Mouse (Mus musculus) left cerebral cortex, adult 11 months (tissue): Measurements from ENCODE around the gene Fmo3.

ENCODE experiments used
- DNase-seq: peaks from one replicate; pipeline ENCODE4 v3.0.0; 2022; ENCODE audit warnings: low spot score

Gene Fmo3

DNA sequence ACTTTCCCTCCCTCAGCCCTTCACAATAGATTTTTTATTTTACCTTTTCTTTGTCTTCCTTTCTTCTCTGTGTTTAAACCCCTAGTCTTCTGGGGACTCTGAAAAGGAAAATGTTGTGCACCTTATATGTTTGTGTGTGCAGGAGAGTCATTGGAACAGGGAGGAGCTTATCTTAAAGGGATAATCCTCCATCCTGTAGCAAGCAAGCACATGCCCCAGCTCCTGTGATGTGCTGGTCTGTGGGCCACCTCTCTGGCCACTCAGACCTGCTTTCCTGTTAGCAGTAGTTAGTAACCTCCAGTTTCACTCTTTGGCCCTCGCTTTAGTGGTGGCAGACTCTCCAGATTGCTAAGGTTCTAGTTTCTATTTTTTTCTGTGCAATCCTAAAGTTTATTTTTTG lies at the start of gene Fmo3:
Gene Fmo3 (minus strand): TSS at position 101 of the 400 bp plus-strand sequence.
- DNase-seq: no peak

DNA sequence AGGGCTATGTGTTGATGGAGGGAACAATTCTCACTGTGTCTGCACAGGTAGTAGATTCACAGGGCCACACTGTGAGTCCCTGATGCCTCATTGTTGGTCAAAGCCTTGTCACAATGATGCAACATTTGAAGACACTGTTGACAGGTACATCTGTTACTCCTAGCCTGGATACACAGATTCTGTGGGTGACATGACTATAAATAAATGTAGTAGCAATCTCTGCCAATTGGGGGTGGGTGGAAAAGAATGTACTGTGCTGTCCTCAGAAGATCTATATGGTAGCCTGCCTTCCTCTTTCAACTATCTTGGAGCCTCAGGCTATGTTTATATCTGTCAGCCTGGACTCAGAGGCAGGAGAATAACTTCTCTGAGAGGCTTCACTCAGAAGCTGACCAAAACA lies 38.7 kb upstream of the Fmo3 start:
- no peak for DNase-seq

DNA sequence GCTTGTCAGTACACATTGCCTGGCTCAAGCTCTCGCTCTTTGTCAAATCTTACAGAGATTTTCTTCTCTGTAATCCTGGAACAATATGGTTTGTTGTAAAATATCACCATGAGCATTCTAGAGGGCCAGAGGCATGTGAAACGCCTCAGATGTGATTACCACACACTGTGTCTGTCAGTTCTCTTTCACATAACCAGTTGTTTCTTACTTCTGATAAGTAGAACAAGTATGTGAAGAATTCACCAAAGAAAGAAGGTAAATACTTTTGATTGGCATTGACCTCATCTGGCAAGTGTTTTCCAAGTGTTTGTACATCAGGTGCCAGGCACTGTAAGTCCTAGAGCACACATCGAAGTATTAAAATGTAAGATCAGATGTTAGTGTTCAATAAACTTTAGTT lies 24.9 kb upstream of the Fmo3 start:
- no peak for DNase-seq

DNA sequence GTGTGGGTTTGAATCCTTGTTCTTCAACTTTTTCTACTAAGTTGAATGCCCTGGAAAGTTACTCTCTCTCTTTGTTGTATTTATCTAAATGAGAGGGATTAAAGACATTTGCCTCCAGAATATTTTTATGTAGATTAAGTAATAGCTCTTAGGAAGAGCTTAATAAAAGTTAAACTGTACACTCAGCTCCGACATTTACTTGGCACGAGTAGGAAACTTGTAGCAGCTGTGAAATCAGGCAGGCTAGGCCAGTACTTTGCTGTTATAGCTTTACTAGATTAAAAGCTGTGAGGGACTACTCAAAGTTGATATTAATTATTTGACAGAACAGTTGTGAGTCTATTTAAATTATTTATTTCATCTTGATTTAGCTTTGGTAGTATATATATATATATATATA lies 19.2 kb upstream of the Fmo3 start:
- no peak for DNase-seq

DNA sequence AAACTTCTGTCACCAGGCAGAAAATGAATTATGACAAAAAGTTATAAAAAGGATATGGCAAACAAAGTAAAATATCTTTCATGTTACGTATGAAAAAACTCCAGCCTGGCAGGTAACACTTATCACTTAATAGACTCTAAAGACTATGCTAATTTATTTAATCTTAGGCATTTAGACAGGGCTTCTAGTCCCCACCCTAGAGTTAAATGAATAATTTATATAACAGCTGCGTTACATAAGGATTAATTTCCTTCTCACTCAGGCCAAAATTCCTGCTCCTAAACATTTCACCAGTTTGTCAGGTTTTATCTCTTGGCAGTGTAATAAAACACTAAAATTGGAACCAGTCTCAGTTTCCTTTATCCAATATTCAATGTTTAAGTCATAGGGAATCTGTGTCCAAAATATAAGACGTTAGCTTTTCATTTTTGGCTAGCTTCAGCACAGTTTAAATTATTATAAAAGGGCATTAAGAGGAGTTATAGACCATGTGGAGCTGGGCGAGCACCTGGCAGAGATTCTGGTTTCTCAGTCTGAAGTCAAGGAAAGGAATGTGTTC lies 17.0 kb upstream of the Fmo3 start:
- DNase-seq: no peak

DNA sequence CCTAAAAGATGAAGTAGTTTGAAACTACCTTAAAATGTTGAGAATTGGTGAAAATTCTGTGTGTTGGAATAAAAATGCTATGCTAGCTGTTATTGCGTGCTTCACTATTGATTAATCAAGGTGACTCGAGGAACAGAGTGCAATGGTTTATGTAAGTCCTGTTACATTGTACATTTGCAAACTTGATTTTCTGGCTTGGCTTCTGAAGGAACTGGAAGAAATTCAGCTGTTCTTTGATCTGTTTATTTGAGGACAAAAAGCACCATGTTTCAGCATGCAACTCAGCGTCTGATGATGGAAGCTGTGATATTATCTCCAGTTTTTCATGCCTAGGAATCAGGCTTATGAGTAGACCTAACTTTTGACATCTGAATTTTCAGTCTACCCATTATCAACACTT lies 3.2 kb upstream of the Fmo3 start:
- DNase-seq: no peak

- no peak for DNase-seq
These were observed 2.4 kb upstream of the Fmo3 start for GRCm38 (mm10) chr1:162986777-162987176.

DNA sequence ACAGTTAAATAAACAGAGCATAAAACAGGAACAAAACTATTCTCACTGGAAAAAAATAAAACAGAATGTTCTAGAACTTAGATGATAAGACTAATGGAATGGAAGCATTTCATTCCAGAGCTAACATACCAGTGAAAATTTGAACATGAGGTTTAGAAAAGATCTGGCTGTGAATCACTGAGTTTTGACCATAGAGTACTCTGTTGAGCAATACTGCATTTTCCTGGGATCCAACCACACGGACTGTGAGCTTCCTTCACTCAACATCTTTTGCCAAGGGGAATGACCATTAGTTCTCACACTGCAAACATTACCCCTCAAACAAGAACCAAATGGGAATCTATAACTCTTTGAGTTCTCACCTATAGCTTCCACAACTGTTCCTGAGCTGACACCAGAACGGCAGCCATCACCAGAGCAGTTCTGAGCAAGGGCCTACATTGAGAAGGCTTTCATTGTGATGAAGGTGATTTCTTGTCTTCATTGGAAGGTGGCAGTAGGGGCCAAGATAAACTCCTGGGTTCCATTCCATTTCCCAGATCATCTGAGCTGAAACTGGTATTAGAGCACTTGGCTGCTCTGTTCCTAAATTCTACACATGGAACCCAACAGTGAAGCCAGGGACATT lies 1.9 kb upstream of the Fmo3 start:
- DNase-seq: no peak

GRCm38 (mm10) chr1:162963556-162963955 lies 20.8 kb downstream of the Fmo3 start:
- DNase-seq: no peak

DNA sequence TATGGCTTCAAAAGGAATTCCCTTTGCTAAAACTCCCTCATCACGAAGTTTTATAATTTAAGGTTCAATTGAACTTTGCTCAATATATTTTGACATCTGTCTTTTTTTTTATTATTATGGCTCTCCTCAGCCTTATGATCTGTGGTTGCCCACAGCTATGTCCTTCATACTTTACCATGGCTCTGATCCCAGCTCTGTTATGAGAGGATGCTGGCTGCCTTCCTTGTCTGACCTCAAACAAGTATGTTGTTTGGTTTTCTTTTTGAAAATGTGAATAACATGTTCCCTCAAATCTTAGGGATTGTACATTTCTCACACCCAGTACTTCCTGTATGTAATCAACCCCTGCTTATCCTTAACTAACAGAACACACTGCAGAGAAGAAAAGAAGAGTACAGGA lies 26.9 kb downstream of the Fmo3 start:
- no peak for DNase-seq

GRCm38 (mm10) chr1:162953079-162953478 lies 31.2 kb downstream of the Fmo3 start:
- no peak for DNase-seq

DNA sequence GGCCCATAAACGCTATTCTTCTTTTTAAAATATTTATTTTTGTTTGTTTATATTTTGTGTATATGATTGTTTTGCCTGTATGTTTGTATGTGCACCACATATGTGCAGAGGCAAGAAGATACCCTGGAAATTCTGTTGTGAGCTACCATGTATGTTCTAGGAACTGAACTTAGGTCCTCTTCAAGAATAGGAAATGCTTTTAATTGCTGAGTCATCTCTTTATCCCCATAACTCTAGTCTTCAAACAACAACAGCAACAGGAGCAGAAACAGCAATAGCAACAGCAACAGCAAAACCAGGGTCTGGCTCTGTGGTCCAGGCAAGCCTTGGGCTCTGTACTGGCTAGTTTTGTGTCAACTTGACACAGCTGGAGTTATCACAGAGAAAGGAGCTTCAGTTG lies 34.6 kb downstream of the Fmo3 start:
- no peak for DNase-seq

- DNase-seq: no peak
These were observed 36.4 kb downstream of the Fmo3 start for GRCm38 (mm10) chr1:162947934-162948333.

DNA sequence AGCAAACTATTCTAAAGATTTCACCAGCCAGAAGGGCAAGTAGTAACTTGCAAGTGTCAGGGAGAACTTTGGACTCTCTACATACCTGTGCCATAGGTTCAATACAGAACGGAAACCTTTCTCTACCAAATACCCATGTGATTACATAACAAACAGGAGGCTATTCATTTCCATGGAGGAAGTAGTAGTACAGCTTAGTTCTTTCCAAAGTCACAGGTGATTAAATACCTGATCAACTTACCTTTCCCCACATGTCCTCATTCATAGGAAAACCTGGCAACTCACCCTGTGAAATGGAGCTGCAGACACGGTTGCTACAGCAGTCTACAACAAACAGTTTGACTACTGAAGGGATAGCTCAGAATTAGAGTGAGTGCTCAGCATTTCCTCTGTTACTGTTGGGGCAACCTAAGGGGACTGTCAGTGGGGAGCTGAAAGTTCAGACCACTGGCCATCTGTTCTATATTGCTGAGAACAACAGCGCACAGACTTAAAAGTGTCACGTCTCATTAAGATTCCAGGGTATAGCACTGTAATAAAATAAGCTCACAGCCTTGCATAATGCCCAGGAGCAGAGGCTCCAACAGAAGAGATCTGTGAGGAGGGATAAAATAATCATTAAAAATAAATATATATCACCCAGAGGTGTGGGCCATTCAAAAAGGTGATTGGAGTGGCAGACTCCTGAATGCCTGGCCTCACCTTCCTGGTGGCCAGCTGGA lies 37.3 kb downstream of the Fmo3 start:
- no peak for DNase-seq

DNA sequence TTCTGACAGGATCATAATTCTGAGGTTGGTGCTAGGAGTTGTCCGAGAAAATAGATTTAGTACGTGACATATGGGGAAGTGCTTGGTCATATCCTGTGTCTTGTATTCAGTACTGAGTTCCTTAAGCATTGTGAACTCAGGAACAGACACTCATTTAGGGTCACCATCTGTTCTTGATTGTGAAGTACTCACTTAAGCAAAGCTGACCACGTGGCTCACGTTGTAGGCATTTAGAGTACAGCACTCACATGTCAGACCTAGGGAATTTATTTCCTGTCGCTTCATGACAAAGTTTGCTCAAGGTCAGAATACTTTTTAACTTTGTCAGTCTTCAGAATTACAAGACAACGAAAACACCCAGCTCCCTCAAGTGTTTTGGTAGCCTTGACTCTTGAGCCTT lies 40.6 kb downstream of the Fmo3 start:
- no peak for DNase-seq

GRCm38 (mm10) chr1:162938696-162939351 lies 45.5 kb downstream of the Fmo3 start:
- no peak for DNase-seq

- no peak for DNase-seq
These were observed 46.2 kb downstream of the Fmo3 start for GRCm38 (mm10) chr1:162937970-162938695.

DNA sequence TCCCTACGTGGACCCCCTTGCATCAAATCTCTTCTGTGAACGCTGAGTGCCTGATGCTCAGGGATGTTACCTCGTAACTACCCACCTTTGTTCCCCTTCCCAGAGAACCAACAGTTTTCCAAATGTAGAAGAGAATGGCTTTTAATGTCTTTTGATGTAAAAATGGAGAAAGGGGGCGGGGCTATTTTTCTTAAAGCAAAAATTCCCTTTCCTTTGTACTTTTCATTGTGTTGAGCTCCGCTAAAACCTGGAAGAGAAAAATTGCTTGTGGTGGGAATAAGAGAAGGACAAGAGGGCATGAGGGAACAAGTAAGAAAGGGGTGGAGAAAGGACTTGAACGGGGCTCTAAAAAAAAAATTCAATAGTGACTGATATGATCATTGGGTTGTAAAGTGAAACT lies 46.9 kb downstream of the Fmo3 start, which contains the start of gene Fmo6:
Gene Fmo6 (minus strand): TSS at position 101 of the 400 bp plus-strand sequence.
- DNase-seq: no peak

GRCm38 (mm10) chr1:162934374-162935012 lies 49.8 kb downstream of the Fmo3 start:
- peak; percentile 8 for DNase-seq

DNA sequence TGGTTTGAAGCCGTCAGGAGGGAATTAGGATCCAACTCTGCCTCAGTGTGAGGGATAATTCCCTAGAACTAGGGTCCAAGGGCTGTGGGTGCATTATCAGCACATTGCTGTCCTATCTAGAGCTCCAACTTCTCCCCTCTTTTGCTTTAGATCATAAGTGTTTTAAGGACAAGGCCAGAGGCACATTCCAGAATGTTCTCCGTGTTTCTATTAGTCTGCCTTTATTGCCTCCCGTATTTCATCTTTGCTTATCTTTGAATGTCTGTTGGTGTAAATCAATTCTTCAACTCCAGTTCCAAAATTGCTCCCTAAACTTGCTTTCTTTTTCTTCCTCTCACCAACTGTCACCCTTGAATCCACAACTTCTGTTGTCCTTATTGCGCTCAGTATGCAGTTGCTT lies 51.9 kb downstream of the Fmo3 start:
- DNase-seq: no peak

DNA sequence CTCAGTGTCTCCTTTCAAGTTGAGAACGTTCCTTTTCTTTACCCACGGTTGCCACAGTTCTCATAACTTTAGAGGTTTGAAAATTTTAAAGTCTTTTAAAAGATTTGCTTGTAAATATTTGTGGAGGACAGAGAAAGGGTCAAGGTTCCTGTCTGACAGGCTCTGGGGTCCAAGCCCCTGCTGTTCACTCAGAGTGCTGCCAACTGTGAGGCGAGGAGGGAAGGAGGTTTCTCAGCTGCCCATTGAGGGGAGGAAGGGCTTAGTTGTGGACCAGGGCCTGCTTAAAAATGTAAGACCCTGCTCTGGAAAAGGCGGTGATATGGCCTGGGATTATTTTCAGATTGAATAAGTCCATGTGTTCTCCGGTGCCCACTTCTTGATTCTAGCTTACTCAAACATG lies 52.4 kb downstream of the Fmo3 start:
- DNase-seq: no peak
